Mouse (Mus musculus) megakaryocyte, embryonic 14.5 days (primary cell): Measurements from ENCODE around the gene Tpgs1.

Source experiments
- FLI1 ChIP-seq: IDR thresholded peaks from 2 replicates; pipeline ENCODE4 v1.6.1; 2012; ENCODE audit warnings: low read length, inconsistent platforms, mixed read lengths
- GATA1 ChIP-seq: IDR thresholded peaks from 3 replicates; pipeline ENCODE4 v1.6.1; 2012; ENCODE audit warnings: mixed read lengths, low read length, inconsistent platforms, borderline replicate concordance

GRCm38 (mm10) chr10:79680606-79681495 lies 11.7 kb downstream of the Tpgs1 start:
- no peak for TF ChIP-seq GATA1
- no peak for TF ChIP-seq FLI1
